Mouse (Mus musculus) testis, adult 2 months (tissue): ENCODE results near the gene Pramef8. TPM values are rescaled to one million over a fixed set of nuclear protein-coding genes. Genes with fewer than 3 reads are reported as not detected.

ENCODE experiments used
- H3K27ac ChIP-seq: fragments of 200-500 bp; 2 replicates; pipeline ENCODE4 v1.5.1; 2012; ENCODE audit warnings: low read depth, low read length; ENCODE audit not compliant: control insufficient read depth, insufficient read depth
- H3K27me3 ChIP-seq: fragments of 200-500 bp; 2 replicates; pipeline ENCODE4 v1.6.1; 2012; ENCODE audit warnings: mild to moderate bottlenecking, low read length, moderate library complexity; ENCODE audit not compliant: control insufficient read depth, insufficient read depth
- H3K36me3 ChIP-seq: fragments of 200-500 bp; 2 replicates; pipeline ENCODE4 v1.6.1; 2012; ENCODE audit warnings: mild to moderate bottlenecking, low read length; ENCODE audit not compliant: control insufficient read depth, insufficient read depth
- H3K4me1 ChIP-seq: fragments of 200-500 bp; 2 replicates; pipeline ENCODE4 v1.6.1; 2012; ENCODE audit warnings: low read length; ENCODE audit not compliant: control insufficient read depth, insufficient read depth
- H3K4me3 ChIP-seq: fragments of 200-500 bp; 2 replicates; pipeline ENCODE4 v1.5.1; 2012; ENCODE audit warnings: low read depth, mild to moderate bottlenecking, low read length, moderate library complexity, mixed read lengths; ENCODE audit not compliant: control insufficient read depth
- CTCF ChIP-seq: fragments of 200-500 bp; IDR thresholded peaks from 2 replicates; pipeline ENCODE4 v1.5.1; 2012; ENCODE audit warnings: low read depth, mild to moderate bottlenecking, inconsistent platforms, low read length, moderate library complexity; ENCODE audit not compliant: control insufficient read depth, insufficient read depth, insufficient replicate concordance
- POLR2A ChIP-seq: fragments of 200-500 bp; IDR thresholded peaks from 2 replicates; pipeline ENCODE4 v1.6.1; 2012; ENCODE audit warnings: low read depth, mild to moderate bottlenecking, inconsistent platforms, low read length, moderate library complexity; ENCODE audit not compliant: control insufficient read depth
- polyA plus RNA-seq: library from polyadenylated mRNA; depleted of rRNA; stranded (reverse); fragments of >200 nt; gene quantifications from 2 replicates; pipeline ENCODE4 v1.2.3, GENCODE M21; 2012; rRNA removed

Pramef8 gene
- 9.8 and 10.3 TPM in 2 replicates for polyA plus RNA-seq

- H3K36me3 ChIP-seq, result peaks cover 6% of the 10 kb centered on the region
- H3K4me3 ChIP-seq, result peak within 1 kb of the TSS; percentile 92
- peaks cover 4% of the 10 kb centered on the region for H3K4me1 ChIP-seq
- no peaks in the 10 kb centered on the region for H3K27me3 ChIP-seq
- TF ChIP-seq POLR2A (peak; percentile 30; the same call in 1 of the 2 replicates), CTCF (no peak)
- H3K27ac ChIP-seq, result peak within 1 kb of the TSS; percentile 94
These were observed at the start of gene Pramef8 for GRCm38 (mm10) chr4:143412219-143413092. Gene Pramef8 (plus strand): TSS chr4:143412426.

- Histone ChIP-seq H3K27me3 (no peaks in the 10 kb centered on the region), H3K4me3 (no peak overlapping the region), H3K4me1 (no peaks in the 10 kb centered on the region), H3K36me3 (no peaks in the 10 kb centered on the region), H3K27ac (no peak overlapping the region)
- TF ChIP-seq CTCF (no peak), POLR2A (no peak)
These were observed 45.7 kb upstream of the Pramef8 start for GRCm38 (mm10) chr4:143366415-143367041.

- H3K4me3 ChIP-seq, result no peak overlapping the region
- H3K27ac ChIP-seq, result no peak overlapping the region
These were observed 32.7 kb upstream of the Pramef8 start for GRCm38 (mm10) chr4:143379480-143379879.

GRCm38 (mm10) chr4:143379931-143380715, 32.1 kb upstream of the Pramef8 start:
- Histone ChIP-seq H3K27me3 (no peaks in the 10 kb centered on the region), H3K4me1 (peaks cover 4% of the 10 kb centered on the region), H3K27ac (no peak overlapping the region), H3K4me3 (no peak overlapping the region), H3K36me3 (no peaks in the 10 kb centered on the region)
- TF ChIP-seq CTCF, result peak; percentile 4; the same call in 1 of the 2 replicates
- no peak for TF ChIP-seq POLR2A

More at GRCm38 (mm10) chr4:143379480-143379879, 32.7 kb upstream of the Pramef8 start:
- TF ChIP-seq CTCF (no peak), POLR2A (no peak)
- Histone ChIP-seq H3K27me3 (no peaks in the 10 kb centered on the region), H3K36me3 (no peaks in the 10 kb centered on the region), H3K4me1 (peaks cover 4% of the 10 kb centered on the region)

- TF ChIP-seq POLR2A (no peak), CTCF (no peak)
- no peaks in the 10 kb centered on the region for H3K36me3 ChIP-seq
These were observed 31.6 kb upstream of the Pramef8 start for GRCm38 (mm10) chr4:143380716-143381004.

GRCm38 (mm10) chr4:143382163-143382562, 30.1 kb upstream of the Pramef8 start:
- peaks cover 4% of the 10 kb centered on the region for H3K4me1 ChIP-seq
- TF ChIP-seq POLR2A (no peak), CTCF (no peak)
- H3K27ac ChIP-seq, result no peak overlapping the region
- H3K36me3 ChIP-seq, result no peaks in the 10 kb centered on the region
- H3K4me3 ChIP-seq, result no peak overlapping the region
- no peaks in the 10 kb centered on the region for H3K27me3 ChIP-seq

More at GRCm38 (mm10) chr4:143380716-143381004, 31.6 kb upstream of the Pramef8 start:
- Histone ChIP-seq H3K27ac (no peak overlapping the region), H3K4me1 (peaks cover 4% of the 10 kb centered on the region), H3K27me3 (no peaks in the 10 kb centered on the region), H3K4me3 (no peak overlapping the region)

- Histone ChIP-seq H3K27me3 (no peaks in the 10 kb centered on the region), H3K4me1 (peaks cover 4% of the 10 kb centered on the region), H3K4me3 (no peak overlapping the region), H3K27ac (no peak overlapping the region), H3K36me3 (no peaks in the 10 kb centered on the region)
- no peak for TF ChIP-seq POLR2A
- peak; percentile 18; the same call in 1 of the 2 replicates for TF ChIP-seq CTCF
These were observed 28.6 kb upstream of the Pramef8 start for GRCm38 (mm10) chr4:143383646-143384045.
